Mouse (Mus musculus) ES-Bruce4 (cell line): ENCODE results near the gene Gpc2.

Experiments used
- CTCF ChIP-seq: IDR thresholded peaks from one replicate; pipeline ENCODE4 v1.8.1; 2011; ENCODE audit warnings: low read depth, low read length
- EP300 ChIP-seq: IDR thresholded peaks from 2 replicates; pipeline ENCODE4 v1.6.1; 2011; ENCODE audit warnings: low read depth, low read length; ENCODE audit not compliant: insufficient read depth

GRCm38 (mm10) chr5:138263260-138264206 lies 16.3 kb downstream of the Gpc2 start, which contains the start of gene BC037034:
- TF ChIP-seq EP300 (no peak), CTCF (no peak)
